Mouse (Mus musculus) forebrain, embryonic 13.5 days (tissue): ENCODE measurements at regions not wholly inside any gene's neighbourhood (a gene's known extent, or its start where the extent isn't known, plus 50 kb on each side); places are given as distances from the start of the nearest gene placed in this dataset.

Experiments used
- ATAC-seq: fragments of 200-750 bp; cut with Nextera tagmentation; 2 replicates; pipeline ENCODE4 v1.8.0; 2017
- H3K27ac ChIP-seq: fragments of 300-500 bp; sonication (generic); 2 replicates; pipeline ENCODE4 v1.5.1; 2015; ENCODE audit warnings: inconsistent platforms, mild to moderate bottlenecking, moderate library complexity
- H3K27me3 ChIP-seq: fragments of 300-500 bp; sonication (generic); 2 replicates; pipeline ENCODE4 v1.6.1; 2015; ENCODE audit warnings: mild to moderate bottlenecking, inconsistent platforms
- H3K36me3 ChIP-seq: fragments of 300-500 bp; sonication (generic); 2 replicates; pipeline ENCODE4 v1.6.1; 2015; ENCODE audit warnings: mild to moderate bottlenecking, inconsistent platforms; ENCODE audit not compliant: poor library complexity, severe bottlenecking
- H3K4me1 ChIP-seq: fragments of 300-500 bp; sonication (generic); 2 replicates; pipeline ENCODE4 v1.6.1; 2015; ENCODE audit warnings: inconsistent platforms
- H3K4me2 ChIP-seq: fragments of 300-500 bp; sonication (generic); 2 replicates; pipeline ENCODE4 v1.6.1; 2015; ENCODE audit warnings: inconsistent platforms, mild to moderate bottlenecking, moderate library complexity
- H3K4me3 ChIP-seq: fragments of 300-500 bp; sonication (generic); 2 replicates; pipeline ENCODE4 v1.5.1; 2015; ENCODE audit warnings: mild to moderate bottlenecking, inconsistent platforms
- H3K9ac ChIP-seq: fragments of 300-500 bp; sonication (generic); 2 replicates; pipeline ENCODE4 v1.6.1; 2015; ENCODE audit warnings: mild to moderate bottlenecking, inconsistent platforms
- H3K9me3 ChIP-seq: fragments of 300-500 bp; sonication (generic); replicated peaks from 2 replicates; pipeline ENCODE4 v1.6.1; 2016; ENCODE audit warnings: inconsistent platforms
- WGBS: fragments of 180-500 bp; shearing (Covaris S2); methylation state at CpG from one replicate; pipeline ENCODE4 v1.1.7; 2015; 5-methylcytosine and 5-hydroxymethylcytosine counted together

GRCm38 (mm10) chr14:45714311-45714710, 56.4 kb upstream of the Ddhd1 start:
- Histone ChIP-seq H3K4me3 (no peak overlapping the region), H3K36me3 (no peaks in the 10 kb centered on the region), H3K27me3 (no peaks in the 10 kb centered on the region), H3K4me2 (no peak overlapping the region), H3K27ac (no peak overlapping the region), H3K4me1 (no peaks in the 10 kb centered on the region), H3K9ac (no peak overlapping the region), H3K9me3 (no peaks in the 10 kb centered on the region)
- 62% methylated on average over 1 of the region's 1 CpGs for WGBS
- no peak for ATAC-seq

DNA sequence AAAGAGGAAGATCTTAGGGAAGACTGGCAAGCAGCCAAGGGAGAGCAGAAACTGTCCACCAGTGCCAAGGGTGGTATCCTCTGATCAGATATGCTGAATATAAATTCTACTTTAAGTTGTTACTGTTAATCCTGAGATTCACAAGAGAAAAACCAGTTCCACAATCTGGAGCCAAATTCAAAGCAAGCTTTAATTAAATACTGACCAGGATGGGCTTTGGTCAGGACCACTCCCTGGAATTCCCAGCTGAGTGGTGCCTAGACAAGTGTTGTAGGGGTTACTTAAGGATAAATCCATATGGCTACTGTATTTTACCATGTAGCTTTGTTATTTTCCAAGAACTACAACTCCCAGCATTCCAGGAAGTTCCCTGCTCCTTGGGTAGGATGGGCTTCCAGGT, 56.8 kb upstream of the Ddhd1 start:
- no peak overlapping the region for H3K9ac ChIP-seq
- ATAC-seq, result no peak
- no peaks in the 10 kb centered on the region for H3K9me3 ChIP-seq
- no peak overlapping the region for H3K27ac ChIP-seq
- H3K4me2 ChIP-seq, result no peak overlapping the region
- H3K4me1 ChIP-seq, result no peaks in the 10 kb centered on the region
- no peaks in the 10 kb centered on the region for H3K27me3 ChIP-seq
- no peak overlapping the region for H3K4me3 ChIP-seq
- H3K36me3 ChIP-seq, result no peaks in the 10 kb centered on the region

DNA sequence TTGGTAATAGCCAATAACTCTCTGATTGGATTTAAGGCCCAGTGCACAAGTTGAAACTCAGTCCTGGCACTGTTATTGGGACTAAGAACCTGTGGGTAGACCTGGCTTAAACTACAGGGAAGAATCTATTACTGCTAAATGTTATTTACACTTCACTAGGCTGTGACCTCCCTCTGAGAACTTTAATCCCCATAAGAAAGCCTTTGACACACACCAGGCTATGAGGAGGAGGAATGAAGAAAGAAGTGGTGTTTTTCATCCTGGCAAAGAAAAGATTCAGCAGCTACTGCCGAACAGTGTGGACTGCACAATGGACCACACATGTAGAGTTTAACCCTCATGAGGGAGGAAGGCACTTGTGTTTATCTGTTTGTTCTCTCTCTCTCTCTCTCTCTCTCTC, 58.2 kb upstream of the Ddhd1 start:
- no peak for ATAC-seq
- 0% methylated on average over 1 of the region's 1 CpGs for WGBS
- Histone ChIP-seq H3K4me1 (no peaks in the 10 kb centered on the region), H3K9ac (no peak overlapping the region), H3K36me3 (no peaks in the 10 kb centered on the region), H3K27ac (no peak overlapping the region), H3K4me3 (no peak overlapping the region), H3K4me2 (no peak overlapping the region), H3K27me3 (no peaks in the 10 kb centered on the region), H3K9me3 (no peaks in the 10 kb centered on the region)

- Histone ChIP-seq H3K4me1 (no peaks in the 10 kb centered on the region), H3K4me2 (no peak overlapping the region), H3K4me3 (no peak overlapping the region), H3K36me3 (no peaks in the 10 kb centered on the region), H3K27ac (no peak overlapping the region), H3K9me3 (no peaks in the 10 kb centered on the region), H3K27me3 (no peaks in the 10 kb centered on the region), H3K9ac (no peak overlapping the region)
- WGBS, result 15% methylated on average over 6 of the region's 6 CpGs
- no peak for ATAC-seq
Measured at GRCm38 (mm10) chr14:45722887-45723286, 64.9 kb upstream of the Ddhd1 start.

- H3K27me3 ChIP-seq, result no peaks in the 10 kb centered on the region
- no peak overlapping the region for H3K27ac ChIP-seq
- no peak overlapping the region for H3K9ac ChIP-seq
- no peak overlapping the region for H3K4me3 ChIP-seq
- H3K4me2 ChIP-seq, result no peak overlapping the region
- H3K4me1 ChIP-seq, result no peaks in the 10 kb centered on the region
- ATAC-seq, result no peak
- H3K9me3 ChIP-seq, result no peaks in the 10 kb centered on the region
- no peaks in the 10 kb centered on the region for H3K36me3 ChIP-seq
- WGBS, result 99% methylated on average over 2 of the region's 2 CpGs
Measured at GRCm38 (mm10) chr14:45724341-45724740, 66.4 kb upstream of the Ddhd1 start.

GRCm38 (mm10) chr14:45734530-45735410, 76.8 kb upstream of the Ddhd1 start:
- no peak for ATAC-seq
- no peak overlapping the region for H3K27ac ChIP-seq
- H3K4me1 ChIP-seq, result no peaks in the 10 kb centered on the region
- no peaks in the 10 kb centered on the region for H3K9me3 ChIP-seq
- H3K9ac ChIP-seq, result no peak overlapping the region
- no peaks in the 10 kb centered on the region for H3K27me3 ChIP-seq
- WGBS, result 62% methylated on average over 10 of the region's 10 CpGs
- no peaks in the 10 kb centered on the region for H3K36me3 ChIP-seq
- no peak overlapping the region for H3K4me3 ChIP-seq
- no peak overlapping the region for H3K4me2 ChIP-seq

DNA sequence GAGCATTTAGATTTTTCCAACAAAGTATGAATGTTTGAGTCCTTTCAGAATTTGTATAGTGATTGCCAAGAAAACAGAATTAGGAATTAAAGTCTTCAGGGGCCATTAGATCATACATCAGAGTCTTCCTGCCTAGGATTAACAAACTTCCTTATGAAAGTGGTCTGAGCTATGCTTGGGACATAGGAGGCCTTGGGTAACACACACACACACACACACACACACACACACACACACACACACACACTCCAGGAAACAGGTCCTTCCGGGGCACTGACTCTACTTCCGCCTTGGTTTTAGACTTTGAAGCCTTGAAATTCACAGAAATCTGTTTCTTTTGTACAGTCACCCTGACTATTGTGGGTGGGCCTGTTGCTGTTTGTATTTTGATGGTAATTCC, 80.0 kb upstream of the Ddhd1 start:
- Histone ChIP-seq H3K9me3 (no peaks in the 10 kb centered on the region), H3K36me3 (no peaks in the 10 kb centered on the region), H3K9ac (no peak overlapping the region), H3K4me2 (no peak overlapping the region), H3K27me3 (no peaks in the 10 kb centered on the region), H3K27ac (no peak overlapping the region), H3K4me3 (no peak overlapping the region), H3K4me1 (no peaks in the 10 kb centered on the region)
- ATAC-seq, result no peak
- WGBS, result 93% methylated on average over 2 of the region's 2 CpGs

- no peak overlapping the region for H3K27ac ChIP-seq
Measured at GRCm38 (mm10) chr14:45739638-45740037, 81.7 kb upstream of the Ddhd1 start.

GRCm38 (mm10) chr14:45740662-45741061, 82.7 kb upstream of the Ddhd1 start:
- H3K9me3 ChIP-seq, result no peaks in the 10 kb centered on the region
- H3K36me3 ChIP-seq, result no peaks in the 10 kb centered on the region
- 45% methylated on average over 3 of the region's 3 CpGs for WGBS
- H3K27ac ChIP-seq, result no peak overlapping the region
- no peaks in the 10 kb centered on the region for H3K27me3 ChIP-seq
- no peak overlapping the region for H3K9ac ChIP-seq
- ATAC-seq, result no peak
- no peak overlapping the region for H3K4me3 ChIP-seq
- no peaks in the 10 kb centered on the region for H3K4me1 ChIP-seq
- no peak overlapping the region for H3K4me2 ChIP-seq

More at GRCm38 (mm10) chr14:45739638-45740037, 81.7 kb upstream of the Ddhd1 start:
- Histone ChIP-seq H3K4me3 (no peak overlapping the region), H3K36me3 (no peaks in the 10 kb centered on the region), H3K4me2 (no peak overlapping the region), H3K9me3 (no peaks in the 10 kb centered on the region), H3K4me1 (no peaks in the 10 kb centered on the region), H3K9ac (no peak overlapping the region), H3K27me3 (no peaks in the 10 kb centered on the region)
- no peak for ATAC-seq

- WGBS, result 79% methylated on average over 5 of the region's 5 CpGs
- no peak for ATAC-seq
- no peaks in the 10 kb centered on the region for H3K4me1 ChIP-seq
Measured at GRCm38 (mm10) chr14:45746176-45746575, 88.2 kb upstream of the Ddhd1 start.

GRCm38 (mm10) chr14:45757376-45757775, 99.4 kb upstream of the Ddhd1 start:
- Histone ChIP-seq H3K36me3 (no peaks in the 10 kb centered on the region), H3K4me3 (no peak overlapping the region), H3K9ac (no peak overlapping the region), H3K9me3 (no peaks in the 10 kb centered on the region), H3K27me3 (no peaks in the 10 kb centered on the region), H3K4me1 (no peaks in the 10 kb centered on the region), H3K4me2 (no peak overlapping the region), H3K27ac (no peak overlapping the region)
- WGBS, result 38% methylated on average over 1 of the region's 1 CpGs
- no peak for ATAC-seq

More at GRCm38 (mm10) chr14:45746176-45746575, 88.2 kb upstream of the Ddhd1 start:
- Histone ChIP-seq H3K9me3 (no peaks in the 10 kb centered on the region), H3K27ac (no peak overlapping the region), H3K4me3 (no peak overlapping the region), H3K27me3 (no peaks in the 10 kb centered on the region), H3K4me2 (no peak overlapping the region), H3K9ac (no peak overlapping the region), H3K36me3 (no peaks in the 10 kb centered on the region)

DNA sequence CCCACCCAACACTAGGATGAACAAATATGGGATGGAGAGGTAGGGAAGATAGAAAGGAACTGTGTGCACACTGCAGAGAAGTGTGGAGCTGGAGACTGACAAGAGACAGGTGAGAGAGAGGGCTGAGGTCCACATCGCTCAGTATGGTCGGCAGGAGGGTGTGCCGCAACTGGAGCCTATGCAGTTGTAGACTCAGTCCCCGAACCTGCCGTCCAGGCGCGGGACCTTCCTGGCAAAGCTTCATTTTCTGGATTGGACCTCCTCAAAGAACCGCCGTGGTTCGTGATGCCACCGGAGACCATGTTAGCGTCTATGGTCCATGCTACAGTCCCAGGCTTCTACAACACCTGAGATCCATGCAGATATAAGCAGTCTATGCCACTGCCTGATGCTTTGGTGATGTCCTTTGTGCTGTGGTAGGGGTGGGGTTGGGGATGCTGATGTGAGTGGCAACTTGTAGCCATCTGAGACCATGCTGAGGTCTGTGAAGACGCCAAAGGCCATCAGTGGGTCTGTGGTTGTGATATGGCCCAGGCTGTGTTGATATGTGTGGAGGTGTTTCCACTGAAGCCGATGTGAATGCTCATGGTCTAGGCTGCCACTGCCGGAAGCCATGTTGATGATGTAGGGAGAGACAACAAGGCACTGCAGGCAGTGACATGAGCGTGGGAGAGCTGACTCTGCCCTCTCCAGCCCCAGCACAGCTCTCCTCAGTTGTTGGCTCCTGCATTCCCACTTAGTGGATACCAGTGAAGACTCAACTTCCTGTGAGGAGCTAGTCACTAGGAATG, 103.1 kb upstream of the Ddhd1 start:
- Histone ChIP-seq H3K36me3 (no peaks in the 10 kb centered on the region), H3K27me3 (no peaks in the 10 kb centered on the region), H3K4me2 (no peak overlapping the region), H3K9ac (no peak overlapping the region), H3K4me1 (no peaks in the 10 kb centered on the region), H3K4me3 (no peak overlapping the region), H3K27ac (no peak overlapping the region), H3K9me3 (no peaks in the 10 kb centered on the region)
- ATAC-seq, result no peak
- WGBS, result 94% methylated on average over 16 of the region's 16 CpGs
